Mouse (Mus musculus) c-Kit-positive CD71-positive TER-119-negative erythroid progenitor cells, embryonic 14.5 days (primary cell): ENCODE results near the gene Ugt1a6a.

Experiments used
- DNase-seq: peaks from one replicate; pipeline ENCODE4 v3.0.0-alpha.2; 2013; ENCODE audit warnings: low read depth

Ugt1a6a gene

GRCm38 (mm10) chr1:88229566-88229965 is 95.0 kb downstream of the Ugt1a6a start:
- DNase-seq: no peak

- no peak for DNase-seq
These were observed 95.4 kb downstream of the Ugt1a6a start for GRCm38 (mm10) chr1:88229986-88230385.

- DNase-seq: no peak
These were observed 95.8 kb downstream of the Ugt1a6a start for GRCm38 (mm10) chr1:88230421-88230820.

- DNase-seq: no peak
These were observed 96.6 kb downstream of the Ugt1a6a start for GRCm38 (mm10) chr1:88230981-88231802.

- no peak for DNase-seq
These were observed 97.3 kb downstream of the Ugt1a6a start for GRCm38 (mm10) chr1:88231803-88232499.

- DNase-seq: no peak
These were observed 98.2 kb downstream of the Ugt1a6a start for GRCm38 (mm10) chr1:88232664-88233380.

GRCm38 (mm10) chr1:88233421-88234247 is 99.0 kb downstream of the Ugt1a6a start:
- DNase-seq: no peak

- no peak for DNase-seq
These were observed 99.6 kb downstream of the Ugt1a6a start for GRCm38 (mm10) chr1:88234248-88234610.

GRCm38 (mm10) chr1:88234646-88235045 is 100.0 kb downstream of the Ugt1a6a start:
- no peak for DNase-seq

- DNase-seq: no peak
These were observed 100.7 kb downstream of the Ugt1a6a start for GRCm38 (mm10) chr1:88235046-88235893.

GRCm38 (mm10) chr1:88235894-88236415 is 101.3 kb downstream of the Ugt1a6a start:
- no peak for DNase-seq

GRCm38 (mm10) chr1:88237311-88237710 is 102.7 kb downstream of the Ugt1a6a start:
- DNase-seq: no peak

GRCm38 (mm10) chr1:88238771-88239170 is 104.2 kb downstream of the Ugt1a6a start:
- no peak for DNase-seq

GRCm38 (mm10) chr1:88240072-88240471 is 105.5 kb downstream of the Ugt1a6a start:
- no peak for DNase-seq

GRCm38 (mm10) chr1:88240579-88240978 is 106.0 kb downstream of the Ugt1a6a start:
- DNase-seq: no peak

- DNase-seq: no peak
These were observed 109.3 kb downstream of the Ugt1a6a start for GRCm38 (mm10) chr1:88243861-88244260.

- no peak for DNase-seq
These were observed 111.3 kb downstream of the Ugt1a6a start for GRCm38 (mm10) chr1:88245881-88246280.

- DNase-seq: no peak
These were observed 111.8 kb downstream of the Ugt1a6a start for GRCm38 (mm10) chr1:88246386-88246785.

- DNase-seq: no peak
These were observed 113.1 kb downstream of the Ugt1a6a start for GRCm38 (mm10) chr1:88247660-88248059.

GRCm38 (mm10) chr1:88248658-88249057 is 114.0 kb downstream of the Ugt1a6a start:
- no peak for DNase-seq

- no peak for DNase-seq
These were observed 115.0 kb downstream of the Ugt1a6a start for GRCm38 (mm10) chr1:88249596-88249995.
